Mouse (Mus musculus) CD4-positive naive resting alpha-beta T cell, adult 57 days (primary cell): Measurements from ENCODE around the gene Cep55. TPM values are rescaled to one million over a fixed set of nuclear protein-coding genes. Genes with fewer than 3 reads are reported as not detected.

Experiments
- total RNA-seq: library from RNA; stranded (reverse); gene quantifications from one replicate; pipeline ENCODE4 v1.2.4, GENCODE M21; 2023

The Cep55 gene
- 0.47 TPM for total RNA-seq

GRCm38 (mm10) chr19:38054720-38055192 is at the start of gene Cep55:
TSS of gene Cep55 (plus strand) at chr19:38055011.

GRCm38 (mm10) chr19:38043281-38043981 is 11.4 kb upstream of the Cep55 start, which contains the start of gene Myof:
TSS of gene Myof (minus strand) at chr19:38043577.

GRCm38 (mm10) chr19:38096858-38097758 is 42.3 kb downstream of the Cep55 start, which contains the start of gene Ffar4:
TSS of gene Ffar4 (plus strand) at chr19:38097071.

Other genes with a start within 250 kb of the Cep55 start
- 3.2 TPM for gene Myof, start 11.4 kb upstream of the Cep55 start, total RNA-seq
- gene Ffar4, start 42.1 kb downstream of the Cep55 start, total RNA-seq = not detected
- gene Rbp4, start 70.3 kb downstream of the Cep55 start, total RNA-seq = not detected
- gene Pde6c, start 77.8 kb downstream of the Cep55 start, total RNA-seq = not detected
- 22.1 TPM for gene Fra10ac1, start 169.1 kb downstream of the Cep55 start, total RNA-seq
- not detected for gene Lgi1, start 209.5 kb downstream of the Cep55 start, total RNA-seq